Mouse (Mus musculus) bone marrow macrophage, adult 2 months (primary cell): ENCODE results near the gene Cdk19. TPM values are rescaled to one million over a fixed set of nuclear protein-coding genes. Genes with fewer than 3 reads are reported as not detected.

Source experiments
- H3K27ac ChIP-seq: 2 replicates; pipeline ENCODE4 v1.5.1; 2012; ENCODE audit warnings: low read depth, low read length; ENCODE audit not compliant: insufficient read depth
- H3K4me1 ChIP-seq: 2 replicates; pipeline ENCODE4 v1.6.1; 2012; ENCODE audit warnings: low read length; ENCODE audit not compliant: control insufficient read depth, insufficient read depth
- H3K4me3 ChIP-seq: 2 replicates; pipeline ENCODE4 v1.5.1; 2012; ENCODE audit warnings: mild to moderate bottlenecking, low read length, moderate library complexity; ENCODE audit not compliant: insufficient read depth
- CTCF ChIP-seq: IDR thresholded peaks from 2 replicates; pipeline ENCODE4 v1.5.1; 2012; ENCODE audit warnings: low read depth, mild to moderate bottlenecking, low read length, moderate library complexity
- POLR2A ChIP-seq: IDR thresholded peaks from 2 replicates; pipeline ENCODE4 v1.6.1; 2012; ENCODE audit warnings: mild to moderate bottlenecking, low read depth, low read length, borderline replicate concordance
- polyA plus RNA-seq: library from polyadenylated mRNA; stranded (reverse); fragments of >200 nt; gene quantifications from 2 replicates; pipeline ENCODE4 v1.2.4, GENCODE M21; 2012; ENCODE audit not compliant: missing spikeins, insufficient read depth, insufficient read length

The Cdk19 gene
- polyA plus RNA-seq, 1 experiment = 41.2 TPM

- Histone ChIP-seq H3K4me1 (peaks cover 27% of the 10 kb centered on the region), H3K4me3 (no peak overlapping the region), H3K27ac (no peak overlapping the region)
- TF ChIP-seq CTCF (no peak), POLR2A (no peak)
Observed at GRCm38 (mm10) chr10:40312781-40313180, 26.6 kb upstream of the Cdk19 start.

GRCm38 (mm10) chr10:40316841-40317585, 22.4 kb upstream of the Cdk19 start:
- Histone ChIP-seq H3K4me1 (peaks cover 21% of the 10 kb centered on the region), H3K27ac (peak overlapping the region; percentile 74), H3K4me3 (peak overlapping the region; percentile 22)
- TF ChIP-seq CTCF = no peak
- TF ChIP-seq POLR2A = no peak

GRCm38 (mm10) chr10:40320306-40320705, 19.1 kb upstream of the Cdk19 start:
- TF ChIP-seq POLR2A = no peak
- no peak for TF ChIP-seq CTCF
- peaks cover 21% of the 10 kb centered on the region for H3K4me1 ChIP-seq
- no peak overlapping the region for H3K27ac ChIP-seq
- no peak overlapping the region for H3K4me3 ChIP-seq

GRCm38 (mm10) chr10:40328004-40328551, 11.3 kb upstream of the Cdk19 start:
- TF ChIP-seq CTCF = no peak
- TF ChIP-seq POLR2A = no peak
- Histone ChIP-seq H3K4me3 (no peak overlapping the region), H3K27ac (no peak overlapping the region), H3K4me1 (peaks cover 4% of the 10 kb centered on the region)

- Histone ChIP-seq H3K4me1 (peaks cover 6% of the 10 kb centered on the region), H3K27ac (no peak overlapping the region), H3K4me3 (no peak overlapping the region)
- TF ChIP-seq CTCF = no peak
- TF ChIP-seq POLR2A = no peak
Observed at GRCm38 (mm10) chr10:40330262-40330661, 9.1 kb upstream of the Cdk19 start.

- H3K4me1 ChIP-seq = peaks cover 6% of the 10 kb centered on the region
- TF ChIP-seq CTCF (no peak), POLR2A (no peak)
- no peak overlapping the region for H3K27ac ChIP-seq
Observed at GRCm38 (mm10) chr10:40332864-40333263, 6.5 kb upstream of the Cdk19 start.

GRCm38 (mm10) chr10:40342036-40342435, 2.7 kb downstream of the Cdk19 start:
- Histone ChIP-seq H3K27ac (no peak overlapping the region), H3K4me3 (no peak overlapping the region), H3K4me1 (peaks cover 3% of the 10 kb centered on the region)
- no peak for TF ChIP-seq CTCF
- no peak for TF ChIP-seq POLR2A

More at GRCm38 (mm10) chr10:40332864-40333263, 6.5 kb upstream of the Cdk19 start:
- H3K4me3 ChIP-seq = no peak overlapping the region

- H3K27ac ChIP-seq = no peak overlapping the region; the same call in 1 of the 2 replicates
Observed at GRCm38 (mm10) chr10:40346776-40347403, 7.5 kb downstream of the Cdk19 start.

GRCm38 (mm10) chr10:40347461-40347954, 8.1 kb downstream of the Cdk19 start:
- H3K4me3 ChIP-seq = 0 out of 2 replicates have a peak overlapping the region, but pooled peaks have one; percentile 18

More at GRCm38 (mm10) chr10:40346776-40347403, 7.5 kb downstream of the Cdk19 start:
- Histone ChIP-seq H3K4me1 (peaks cover 15% of the 10 kb centered on the region), H3K4me3 (no peak overlapping the region)
- TF ChIP-seq CTCF (no peak), POLR2A (no peak)

More at GRCm38 (mm10) chr10:40347461-40347954, 8.1 kb downstream of the Cdk19 start:
- Histone ChIP-seq H3K4me1 (peaks cover 15% of the 10 kb centered on the region), H3K27ac (peak overlapping the region; percentile 74)
- TF ChIP-seq POLR2A (no peak), CTCF (no peak; the same call in 1 of the 2 replicates)
